Mouse (Mus musculus): ENCODE measurements around the gene Rassf6.

Gene Rassf6

GRCm38 (mm10) chr5:90571216-90571615 lies 69.2 kb downstream of the Rassf6 start:
- DNase-seq (ENCODE audit: low read depth, low spot score): no peak

GRCm38 (mm10) chr5:90568338-90568737 lies 72.1 kb downstream of the Rassf6 start:
- no peak for DNase-seq (ENCODE audit: low read depth, low spot score)

- no peak for DNase-seq (ENCODE audit: low read depth, low spot score)
Measured at GRCm38 (mm10) chr5:90567788-90568187, 72.7 kb downstream of the Rassf6 start.

GRCm38 (mm10) chr5:90565205-90565604 lies 75.3 kb downstream of the Rassf6 start:
- DNase-seq (ENCODE audit: low read depth, low spot score): no peak

GRCm38 (mm10) chr5:90564161-90564560 lies 76.3 kb downstream of the Rassf6 start:
- no peak for DNase-seq (ENCODE audit: low read depth, low spot score)

GRCm38 (mm10) chr5:90562880-90563279 lies 77.6 kb downstream of the Rassf6 start:
- no peak for DNase-seq (ENCODE audit: low read depth, low spot score)

- DNase-seq (ENCODE audit: low read depth, low spot score): no peak
Measured at GRCm38 (mm10) chr5:90561721-90562275, 78.7 kb downstream of the Rassf6 start.

- no peak for DNase-seq (ENCODE audit: low read depth, low spot score)
Measured at GRCm38 (mm10) chr5:90560743-90561142, 79.7 kb downstream of the Rassf6 start, which contains the start of gene 5830473C10Rik. 5830473C10Rik (plus strand) TSS chr5:90561107.

GRCm38 (mm10) chr5:90556052-90556451 lies 84.4 kb downstream of the Rassf6 start:
- DNase-seq (ENCODE audit: low read depth, low spot score): no peak
